Mouse (Mus musculus): ENCODE measurements around the gene B3galt5. TPM values are rescaled to one million over a fixed set of nuclear protein-coding genes. Genes with fewer than 3 reads are reported as not detected.
"Not testable (repeated sequence)": the region's sequence is repeated elsewhere in the genome, so short reads cannot be mapped to it uniquely, and the experiment has no call there.

B3galt5 gene
- total and polyA plus RNA-seq, 2 experiments from 2014 or later = not detected

DNA sequence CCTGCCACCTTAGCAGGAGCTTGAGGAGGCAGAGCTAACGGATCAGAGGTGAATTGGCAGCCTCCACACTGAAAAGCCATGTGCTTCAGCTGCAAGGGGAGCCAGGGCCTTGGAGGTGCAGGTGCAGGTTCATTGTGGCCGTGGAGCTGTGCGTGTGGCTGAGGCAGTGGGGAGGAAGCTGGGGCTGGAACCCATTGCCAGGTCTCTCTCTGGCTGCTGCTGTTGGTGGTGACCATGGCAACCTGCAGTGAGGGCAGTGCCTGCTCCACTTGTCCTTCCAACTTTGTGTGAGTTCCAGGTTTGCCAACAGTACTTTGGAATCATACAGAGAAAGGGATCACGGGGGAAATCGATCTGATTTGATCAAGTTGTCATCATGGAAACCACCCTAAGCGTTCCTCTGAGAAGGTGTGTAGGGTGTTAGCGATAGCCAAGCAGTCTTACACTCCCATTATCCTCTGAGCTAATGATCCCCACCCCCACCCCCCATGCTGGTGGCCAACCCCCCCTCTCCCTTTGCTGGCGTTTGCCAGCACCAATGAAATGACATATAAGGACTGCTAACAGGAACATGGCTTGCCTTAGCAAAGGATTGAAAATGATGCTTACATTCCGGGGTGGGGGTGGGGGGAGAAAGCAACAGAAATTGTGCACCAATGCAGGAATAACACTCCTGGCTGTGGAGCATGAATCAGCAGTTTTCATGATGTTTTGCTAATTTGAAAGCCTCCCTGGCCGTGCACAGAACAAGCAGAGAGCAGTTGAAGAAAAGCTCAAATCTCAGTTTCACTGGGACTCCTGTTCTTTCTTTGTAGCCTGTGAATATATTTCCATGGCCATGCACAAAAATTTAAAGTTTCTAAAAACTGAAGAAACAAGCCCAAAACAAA, 90.8 kb downstream of the B3galt5 start:
- no peak for TF ChIP-seq EP300 (IDR thresholded peaks at IDR 0.05; ENCODE audit: low read depth)
- no peak for TF ChIP-seq CTCF (IDR thresholded peaks at IDR 0.05; ENCODE audit: low read depth)
- Histone ChIP-seq H3K27ac (ENCODE audit: low read depth) (no peak overlapping the region), H3K9ac (replicated peaks; ENCODE audit: low read depth, low read length) (no peak overlapping the region), H3K4me2 (ENCODE audit: low read depth, low read length) (no peak overlapping the region), H3K27me3 (ENCODE audit: control insufficient read depth, insufficient read depth, low read length) (no peaks in the 10 kb centered on the region), H3K9me3 (replicated peaks; ENCODE audit: control insufficient read depth, low read length) (no peaks in the 10 kb centered on the region), H3K4me3 (ENCODE audit: low read depth, low read length) (no peak overlapping the region), H3K36me3 (replicated peaks; ENCODE audit: control insufficient read depth, insufficient read depth, low read length) (no peaks in the 10 kb centered on the region), H3K4me1 (ENCODE audit: control insufficient read depth, insufficient read depth) (no peaks in the 10 kb centered on the region)
- WGBS = 43% methylated on average over 10 of the region's 10 CpGs
- ATAC-seq (ENCODE audit: insufficient read depth, low read depth) = no peak
- no peak for DNase-seq (ENCODE audit: low spot score)

- not testable (repeated sequence) for H3K9ac ChIP-seq (replicated peaks; ENCODE audit: low read depth, low read length); DNase-seq (ENCODE audit: low spot score); H3K4me3 ChIP-seq (ENCODE audit: low read depth, low read length); H3K27me3 ChIP-seq (ENCODE audit: control insufficient read depth, insufficient read depth, low read length); ATAC-seq (ENCODE audit: insufficient read depth, low read depth); H3K36me3 ChIP-seq (replicated peaks; ENCODE audit: control insufficient read depth, insufficient read depth, low read length); H3K4me1 ChIP-seq (ENCODE audit: control insufficient read depth, insufficient read depth); H3K4me2 ChIP-seq (ENCODE audit: low read depth, low read length); H3K9me3 ChIP-seq (replicated peaks; ENCODE audit: control insufficient read depth, low read length); H3K27ac ChIP-seq (ENCODE audit: low read depth)
- WGBS = 34% methylated on average over 8 of the region's 9 CpGs
These were observed 91.7 kb downstream of the B3galt5 start for GRCm38 (mm10) chr16:96327251-96327650.

DNA sequence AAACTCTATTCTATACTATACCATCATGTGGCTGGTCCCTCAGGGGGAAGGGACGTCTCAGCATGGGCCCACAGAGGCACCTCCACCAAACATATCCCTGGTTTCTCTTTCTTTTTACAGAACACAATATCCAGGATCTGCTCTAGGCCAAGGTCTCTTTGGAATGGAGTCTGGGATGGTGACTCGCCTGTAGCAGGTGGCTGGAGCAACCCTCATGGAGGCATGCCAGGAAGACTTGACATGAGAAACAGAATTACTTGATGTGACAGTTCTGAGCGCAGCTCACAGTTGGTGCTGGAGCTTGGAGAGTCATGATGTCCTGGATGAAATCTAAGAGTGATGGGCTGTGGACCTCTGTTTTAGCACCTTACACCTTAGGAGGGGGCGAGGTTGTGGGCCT, 104.0 kb downstream of the B3galt5 start:
- Histone ChIP-seq H3K27ac (ENCODE audit: low read depth) (no peak overlapping the region), H3K9ac (replicated peaks; ENCODE audit: low read depth, low read length) (no peak overlapping the region), H3K36me3 (replicated peaks; ENCODE audit: control insufficient read depth, insufficient read depth, low read length) (no peaks in the 10 kb centered on the region), H3K27me3 (ENCODE audit: control insufficient read depth, insufficient read depth, low read length) (no peaks in the 10 kb centered on the region), H3K4me1 (ENCODE audit: control insufficient read depth, insufficient read depth) (no peaks in the 10 kb centered on the region), H3K9me3 (replicated peaks; ENCODE audit: control insufficient read depth, low read length) (no peaks in the 10 kb centered on the region), H3K4me2 (ENCODE audit: low read depth, low read length) (no peak overlapping the region), H3K4me3 (ENCODE audit: low read depth, low read length) (no peak overlapping the region)
- ATAC-seq (ENCODE audit: insufficient read depth, low read depth) (no peak), DNase-seq (ENCODE audit: low spot score) (no peak)
- TF ChIP-seq EP300 (IDR thresholded peaks at IDR 0.05; ENCODE audit: low read depth) = no peak
- TF ChIP-seq CTCF (IDR thresholded peaks at IDR 0.05; ENCODE audit: low read depth) = no peak
- 73% methylated on average over 4 of the region's 4 CpGs for WGBS

DNA sequence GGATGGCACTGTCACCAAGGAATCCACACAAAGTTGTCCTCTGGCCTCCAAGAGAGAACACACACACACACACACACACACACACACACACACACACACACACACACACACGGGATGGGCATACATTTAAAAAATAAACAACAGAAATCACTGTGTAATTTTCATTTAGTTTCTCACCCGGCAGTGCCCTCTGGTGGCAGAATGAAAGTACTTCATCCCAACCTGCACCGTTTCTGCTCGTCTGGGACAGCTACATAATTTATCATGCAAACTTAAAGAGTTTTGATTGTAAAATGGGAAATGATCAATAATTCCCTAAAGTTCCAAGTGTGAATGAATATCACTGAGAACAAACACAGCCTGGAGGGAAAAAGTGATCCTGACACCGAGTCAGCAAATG, 105.7 kb downstream of the B3galt5 start:
- WGBS = 10% methylated on average over 5 of the region's 5 CpGs
- H3K36me3 ChIP-seq (replicated peaks; ENCODE audit: control insufficient read depth, insufficient read depth, low read length) = no peaks in the 10 kb centered on the region
- H3K27ac ChIP-seq (ENCODE audit: low read depth) = no peak overlapping the region
- no peaks in the 10 kb centered on the region for H3K4me1 ChIP-seq (ENCODE audit: control insufficient read depth, insufficient read depth)
- no peak overlapping the region for H3K9ac ChIP-seq (replicated peaks; ENCODE audit: low read depth, low read length)
- ATAC-seq (ENCODE audit: insufficient read depth, low read depth) (no peak), DNase-seq (ENCODE audit: low spot score) (peak; percentile 14)
- no peak for TF ChIP-seq EP300 (IDR thresholded peaks at IDR 0.05; ENCODE audit: low read depth)
- peak; percentile 67 for TF ChIP-seq CTCF (IDR thresholded peaks at IDR 0.05; ENCODE audit: low read depth)
- H3K4me2 ChIP-seq (ENCODE audit: low read depth, low read length) = no peak overlapping the region
- H3K27me3 ChIP-seq (ENCODE audit: control insufficient read depth, insufficient read depth, low read length) = no peaks in the 10 kb centered on the region
- no peaks in the 10 kb centered on the region for H3K9me3 ChIP-seq (replicated peaks; ENCODE audit: control insufficient read depth, low read length)
- no peak overlapping the region for H3K4me3 ChIP-seq (ENCODE audit: low read depth, low read length)

GRCm38 (mm10) chr16:96341945-96342344, 106.3 kb downstream of the B3galt5 start:
- DNase-seq (ENCODE audit: low spot score) = no peak
- Histone ChIP-seq H3K36me3 (replicated peaks; ENCODE audit: control insufficient read depth, insufficient read depth, low read length) (no peaks in the 10 kb centered on the region), H3K4me3 (ENCODE audit: low read depth, low read length) (no peak overlapping the region), H3K27me3 (ENCODE audit: control insufficient read depth, insufficient read depth, low read length) (no peaks in the 10 kb centered on the region), H3K9ac (replicated peaks; ENCODE audit: low read depth, low read length) (no peak overlapping the region), H3K27ac (ENCODE audit: low read depth) (no peak overlapping the region), H3K4me1 (ENCODE audit: control insufficient read depth, insufficient read depth) (no peaks in the 10 kb centered on the region), H3K9me3 (replicated peaks; ENCODE audit: control insufficient read depth, low read length) (no peaks in the 10 kb centered on the region), H3K4me2 (ENCODE audit: low read depth, low read length) (no peak overlapping the region)
- no peak for TF ChIP-seq CTCF (IDR thresholded peaks at IDR 0.05; ENCODE audit: low read depth)
- no peak for TF ChIP-seq EP300 (IDR thresholded peaks at IDR 0.05; ENCODE audit: low read depth)
- WGBS = 64% methylated on average over 4 of the region's 4 CpGs
- no peak for ATAC-seq (ENCODE audit: insufficient read depth, low read depth)

GRCm38 (mm10) chr16:96345117-96345516, 109.5 kb downstream of the B3galt5 start:
- Histone ChIP-seq H3K4me1 (ENCODE audit: control insufficient read depth, insufficient read depth) (no peaks in the 10 kb centered on the region), H3K27ac (ENCODE audit: low read depth) (no peak overlapping the region), H3K9me3 (replicated peaks; ENCODE audit: control insufficient read depth, low read length) (no peaks in the 10 kb centered on the region), H3K36me3 (replicated peaks; ENCODE audit: control insufficient read depth, insufficient read depth, low read length) (no peaks in the 10 kb centered on the region), H3K9ac (replicated peaks; ENCODE audit: low read depth, low read length) (no peak overlapping the region), H3K4me3 (ENCODE audit: low read depth, low read length) (no peak overlapping the region), H3K27me3 (ENCODE audit: control insufficient read depth, insufficient read depth, low read length) (no peaks in the 10 kb centered on the region), H3K4me2 (ENCODE audit: low read depth, low read length) (peak overlapping the region; percentile 16; the same call in 1 of the 2 replicates)
- 5% methylated on average over 10 of the region's 10 CpGs for WGBS
- DNase-seq (ENCODE audit: low spot score) (peak; percentile 69), ATAC-seq (ENCODE audit: insufficient read depth, low read depth) (peak; percentile 65)
- TF ChIP-seq EP300 (IDR thresholded peaks at IDR 0.05; ENCODE audit: low read depth) = no peak
- TF ChIP-seq CTCF (IDR thresholded peaks at IDR 0.05; ENCODE audit: low read depth) = peak; percentile 97

Measured in heart, postnatal 0 days (tissue).